Comparison of ENCODE assay signal across 8 mouse cellular contexts in genomic region chr9:104410211-104410610, GRCm38 (mm10).
DNase-seq lines count a peak whose midpoint lies in the region; ATAC-seq lines count a peak whose summit lies in the region.

No protein-coding gene starts in this region.

- 1% methylated on average over 5 of the region's 5 CpGs for WGBS in heart, embryonic 11.5 days (ENCODE audit: insufficient replicate concordance)

- H3K9ac ChIP-seq in heart, embryonic 11.5 days (ENCODE audit: low read depth, low read length), result no peak overlapping the region

- no peaks in the 10 kb centered on the region; the same call in 1 of the 2 replicates for H3K27me3 ChIP-seq in heart, embryonic 11.5 days (ENCODE audit: control insufficient read depth, insufficient read depth, low read length)

- no peaks in the 10 kb centered on the region for H3K9me3 ChIP-seq in heart, embryonic 11.5 days (replicated peaks; ENCODE audit: control insufficient read depth, low read length)

- no peak overlapping the region for H3K4me3 ChIP-seq in heart, embryonic 11.5 days (ENCODE audit: low read depth, low read length)

- peak overlapping the region; percentile 72; the same call in 1 of the 2 replicates for H3K4me2 ChIP-seq in heart, embryonic 11.5 days

- no peaks in the 10 kb centered on the region for H3K4me1 ChIP-seq in heart, embryonic 11.5 days (ENCODE audit: control insufficient read depth, insufficient read depth, low read length)

- H3K36me3 ChIP-seq in heart, embryonic 11.5 days (ENCODE audit: control insufficient read depth, insufficient read depth, low read length), result no peaks in the 10 kb centered on the region

- no peak for ATAC-seq in heart, embryonic 11.5 days (replicated peaks; ENCODE audit: insufficient number of reproducible peaks, low FRiP score, low TSS enrichment)

- no peak for DNase-seq in heart, postnatal 25 days (ENCODE audit: low spot score)
- peak; percentile 76 for DNase-seq in ES-CJ7 (ENCODE audit: low read depth, low spot score)
- DNase-seq in cerebellum, postnatal 10 days, result peak; percentile 69 to 81
- DNase-seq in heart, postnatal 10 days, result peak; percentile 21 to 53
- DNase-seq in layer of hippocampus, postnatal 14 days (ENCODE audit: low spot score in 2 of 2), result peak; percentile 70 to 73
- DNase-seq in mesoderm, embryonic 11.5 days (ENCODE audit: low read depth, low spot score), result peak; percentile 85
- peak; percentile 48 for DNase-seq in testis, postnatal 10 days (ENCODE audit: low spot score)

- no peak overlapping the region for H3K27ac ChIP-seq in heart, embryonic 11.5 days (ENCODE audit: low read depth, low read length)

- intact Hi-C loops in heart, postnatal 25 days (cut with DNase I), result no loop called here
- intact Hi-C loops in heart, postnatal 10 days (cut with DNase I), result loop anchor here (5.0 kb wide), 1 partner anchor 982 kb away; no protein-coding TSS in a partner anchor
